Mouse (Mus musculus) regulatory T cell (primary cell): Measurements from ENCODE around the gene Map2k7.

Source experiments
- in situ Hi-C: fragments of 300-600 bp; cut with MboI, MseI; formaldehyde crosslinking; loops from one replicate; pipeline ENCODE4 v1.15.1; 2025; ENCODE audit warnings: high pct_unique_total_duplicates

Gene Map2k7

DNA sequence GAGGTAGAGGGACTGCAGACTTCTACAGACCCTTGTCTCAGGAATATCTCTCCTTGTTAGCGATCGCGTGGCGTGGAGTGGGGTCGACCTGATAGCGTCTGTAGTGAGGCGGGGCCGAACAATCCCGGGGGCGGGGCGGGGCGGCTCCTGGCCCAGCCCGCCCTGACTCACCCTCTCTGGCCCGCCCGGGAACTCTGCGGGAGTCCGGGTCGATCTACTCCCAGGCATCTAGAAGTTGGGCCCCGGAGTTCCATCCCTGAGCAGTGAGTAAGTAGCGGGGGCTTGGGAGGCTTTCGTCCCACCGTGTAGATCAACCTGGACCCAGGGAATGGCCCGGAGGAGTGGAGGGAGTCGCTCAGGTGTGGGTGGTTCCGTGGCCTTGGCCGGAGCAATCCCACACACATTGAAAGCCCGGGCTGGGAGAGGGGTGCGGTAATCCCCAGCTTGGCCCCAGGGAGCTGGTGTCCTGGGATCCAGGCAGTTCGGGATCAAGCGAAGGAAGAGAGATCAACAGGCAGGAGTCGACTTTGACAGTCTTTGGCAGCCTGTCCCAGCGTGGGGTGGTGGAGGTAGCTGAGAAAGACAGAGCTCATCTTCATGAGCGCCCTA is 11.7 kb upstream of the Map2k7 start, which contains the start of gene Lrrc8e:
Gene Lrrc8e (plus strand): TSS at position 89 of the 609 bp plus-strand sequence.
- in situ Hi-C loops = no loop called here

- in situ Hi-C loops = no loop called here
Measured at GRCm38 (mm10) chr8:4227919-4228318, 10.6 kb upstream of the Map2k7 start.

- in situ Hi-C loops = no loop called here
Measured at GRCm38 (mm10) chr8:4229784-4230183, 8.8 kb upstream of the Map2k7 start.

DNA sequence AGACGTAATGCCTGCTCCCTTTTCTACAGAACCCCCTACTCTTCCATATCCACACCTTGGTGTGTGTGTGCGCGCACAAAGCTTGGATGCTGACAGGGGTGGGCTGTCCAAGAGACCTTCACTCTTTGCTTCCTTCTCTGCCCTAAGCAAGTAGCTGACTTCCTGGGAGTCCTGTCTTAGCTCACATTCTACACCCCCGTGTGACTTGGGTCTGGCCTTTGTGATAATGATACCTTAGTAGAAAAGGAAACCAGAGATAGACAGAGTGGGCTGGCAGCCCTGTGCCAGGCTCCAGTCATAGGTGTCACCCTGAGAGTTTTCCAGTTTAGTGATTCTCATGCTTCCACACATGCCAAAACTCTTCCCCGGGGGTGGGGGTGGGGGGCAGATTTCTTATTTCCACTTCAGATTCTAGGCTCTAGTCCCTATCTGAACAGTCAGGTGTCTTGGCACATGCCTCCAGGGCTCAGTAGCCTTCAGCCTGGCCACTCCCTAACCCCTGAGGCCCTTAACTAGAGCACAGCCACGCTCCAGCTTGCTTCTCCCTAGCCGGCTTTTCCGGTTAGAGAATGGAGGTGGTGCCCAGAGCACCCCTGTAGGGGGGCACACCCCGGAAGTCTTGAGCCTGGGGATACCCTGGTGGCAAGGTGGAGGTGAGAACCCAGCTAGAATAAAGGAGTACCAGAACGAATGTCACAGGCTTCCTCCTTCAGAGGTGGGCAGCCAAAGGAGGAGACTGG is 7.8 kb upstream of the Map2k7 start:
- in situ Hi-C loops = no loop called here

- in situ Hi-C loops = no loop called here
Measured at GRCm38 (mm10) chr8:4237814-4238433, 616 bp upstream of the Map2k7 start.

DNA sequence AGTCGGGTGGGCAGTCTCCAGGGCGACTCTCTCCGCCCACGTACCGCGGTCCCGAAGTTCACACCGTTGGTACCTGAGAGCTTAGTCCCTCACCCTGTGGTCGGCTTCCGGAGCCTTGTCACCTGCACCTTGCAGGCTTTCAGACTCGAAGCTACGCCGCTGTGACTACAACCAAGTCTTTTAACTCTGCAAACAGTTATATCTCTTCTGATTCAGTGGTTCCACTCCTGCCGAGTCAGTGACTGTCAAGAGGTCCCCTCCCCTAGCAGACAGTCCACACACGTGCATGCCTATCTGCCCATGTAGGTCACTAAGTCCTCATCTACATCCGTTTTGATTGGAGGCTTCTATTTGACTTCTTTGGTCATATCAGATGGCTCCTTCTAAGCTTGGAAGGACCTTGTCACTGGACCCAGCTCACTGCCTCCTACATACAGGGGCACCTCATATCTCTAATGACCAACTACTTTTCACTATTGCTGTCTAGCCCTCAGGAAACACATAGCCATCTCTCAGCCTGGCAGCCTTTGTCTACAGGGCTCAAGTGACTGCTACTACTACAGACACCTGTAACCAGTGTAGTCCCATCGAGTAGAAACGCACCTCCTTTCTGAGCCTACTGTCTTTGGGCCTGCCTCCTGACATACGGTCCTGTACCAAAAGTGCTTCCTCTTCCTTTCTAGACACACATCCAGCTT is 802 bp downstream of the Map2k7 start:
- in situ Hi-C loops = no loop called here

DNA sequence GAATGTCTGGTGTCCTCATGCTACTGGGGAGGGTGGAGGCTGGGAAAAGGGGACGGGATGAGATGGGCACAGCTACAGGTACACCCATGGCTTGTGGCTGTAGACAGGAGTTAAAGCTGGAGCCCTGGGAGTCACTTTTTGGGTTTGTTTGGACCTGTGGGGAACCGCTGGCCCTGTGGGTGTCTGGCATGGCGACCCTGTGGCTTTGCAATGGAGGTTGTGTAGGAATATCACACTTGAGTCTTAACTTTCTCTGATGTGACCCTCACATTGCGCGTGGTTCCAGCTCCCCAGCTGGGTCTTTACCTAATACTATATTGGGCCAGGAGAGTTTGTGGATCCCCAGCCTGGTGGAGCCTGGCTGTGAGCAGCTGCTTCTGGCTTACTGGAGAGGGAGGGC is 6.5 kb downstream of the Map2k7 start:
- in situ Hi-C loops = no loop called here

DNA sequence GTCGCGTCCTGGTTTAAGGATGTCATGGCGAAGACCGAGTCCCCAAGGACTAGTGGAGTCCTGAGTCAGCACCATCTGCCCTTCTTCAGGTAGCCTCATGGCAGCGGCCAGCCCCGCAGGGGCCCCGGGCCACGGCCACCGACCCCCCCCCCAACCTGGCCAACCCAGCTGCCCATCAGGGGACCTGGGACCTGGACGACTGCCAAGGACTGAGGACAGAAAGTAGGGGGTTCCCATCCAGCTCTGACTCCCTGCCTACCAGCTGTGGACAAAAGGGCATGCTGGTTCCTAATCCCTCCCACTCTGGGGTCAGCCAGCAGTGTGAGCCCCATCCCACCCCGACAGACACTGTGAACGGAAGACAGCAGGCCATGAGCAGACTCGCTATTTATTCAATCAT is 7.2 kb downstream of the Map2k7 start:
- in situ Hi-C loops = no loop called here

- in situ Hi-C loops = no loop called here
Measured at GRCm38 (mm10) chr8:4247241-4247640, 8.7 kb downstream of the Map2k7 start.

- in situ Hi-C loops = no loop called here
Measured at GRCm38 (mm10) chr8:4247951-4248540, 9.5 kb downstream of the Map2k7 start, which contains the start of gene Tgfbr3l. Tgfbr3l (plus strand) TSS chr8:4248214.

GRCm38 (mm10) chr8:4249213-4249612 is 10.7 kb downstream of the Map2k7 start:
- in situ Hi-C loops = no loop called here

GRCm38 (mm10) chr8:4250306-4250970 is 11.9 kb downstream of the Map2k7 start:
- in situ Hi-C loops = loop anchor here (10.0 kb wide), 1 partner anchor 756 kb away; the partner anchor contains the start of gene Zfp358

DNA sequence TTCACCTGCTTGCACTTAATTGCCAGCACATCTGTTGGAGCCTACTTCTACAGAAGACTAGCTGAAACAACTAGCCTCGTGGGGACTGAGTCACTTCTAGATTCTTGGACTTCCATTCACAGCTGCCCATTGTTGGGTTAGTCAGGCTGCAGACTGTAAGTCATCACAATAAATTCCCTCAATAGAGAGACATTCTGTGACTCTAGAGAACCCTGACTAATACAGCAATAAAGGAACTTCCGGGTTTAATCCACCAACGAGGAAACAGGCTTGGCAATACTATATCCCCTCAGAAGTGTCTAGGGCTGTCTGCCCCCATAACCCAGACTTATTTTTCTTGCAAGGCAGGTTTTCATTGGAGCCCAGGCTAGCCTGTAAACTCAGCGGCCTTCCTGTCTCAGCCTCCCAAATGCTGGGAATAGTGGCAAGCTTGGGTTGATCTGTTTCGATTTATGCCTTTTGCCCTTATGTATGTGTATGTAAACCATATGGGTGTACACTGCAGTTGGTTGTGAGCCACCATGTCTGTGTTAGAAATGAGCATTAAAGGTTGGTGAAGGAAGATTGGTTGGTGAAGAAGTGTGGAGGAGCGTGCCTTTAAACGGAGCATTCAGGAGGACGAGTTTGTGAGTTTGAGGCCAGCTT is 13.7 kb downstream of the Map2k7 start:
- in situ Hi-C loops = loop anchor here (10.0 kb wide), 1 partner anchor 757 kb away; the partner anchor contains the start of gene Zfp358

- in situ Hi-C loops = loop anchor here (10.0 kb wide), 1 partner anchor 758 kb away; the partner anchor contains the start of gene Zfp358
Measured at GRCm38 (mm10) chr8:4252934-4253841, 14.6 kb downstream of the Map2k7 start, which contains the start of gene Snapc2. Snapc2 (plus strand) TSS chr8:4253080.

DNA sequence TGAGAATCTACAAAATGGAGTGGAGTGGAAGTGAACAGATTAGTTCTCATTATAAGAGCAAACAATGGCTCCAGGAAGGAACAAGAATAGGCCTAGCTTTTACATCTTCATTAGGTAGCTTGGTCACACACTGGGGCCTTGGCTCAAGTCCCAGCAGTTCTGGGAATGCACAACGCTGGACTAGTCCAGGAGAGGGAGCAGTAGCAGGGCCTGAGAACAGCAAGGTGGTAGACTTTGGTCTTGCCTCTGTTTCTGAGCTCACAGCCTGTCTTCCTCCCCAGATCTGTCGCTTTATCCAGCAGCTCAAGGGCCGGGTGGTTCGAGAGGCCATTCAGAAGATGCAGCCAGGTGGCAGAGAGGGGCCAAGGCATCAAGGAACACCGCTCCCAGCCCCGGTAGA is 15.5 kb downstream of the Map2k7 start:
- in situ Hi-C loops = loop anchor here (10.0 kb wide), 1 partner anchor 759 kb away; the partner anchor contains the start of gene Zfp358

GRCm38 (mm10) chr8:4255471-4255870 is 16.9 kb downstream of the Map2k7 start:
- in situ Hi-C loops = loop anchor here (5.0 to 10.0 kb wide), 4 partner anchors 67 to 761 kb away; partner anchors contain the start of genes Evi5l and Zfp358

- in situ Hi-C loops = loop anchor here (5.0 to 10.0 kb wide), 4 partner anchors 65 to 762 kb away; partner anchors contain the start of genes Evi5l and Zfp358
Measured at GRCm38 (mm10) chr8:4256911-4257310, 18.4 kb downstream of the Map2k7 start.

DNA sequence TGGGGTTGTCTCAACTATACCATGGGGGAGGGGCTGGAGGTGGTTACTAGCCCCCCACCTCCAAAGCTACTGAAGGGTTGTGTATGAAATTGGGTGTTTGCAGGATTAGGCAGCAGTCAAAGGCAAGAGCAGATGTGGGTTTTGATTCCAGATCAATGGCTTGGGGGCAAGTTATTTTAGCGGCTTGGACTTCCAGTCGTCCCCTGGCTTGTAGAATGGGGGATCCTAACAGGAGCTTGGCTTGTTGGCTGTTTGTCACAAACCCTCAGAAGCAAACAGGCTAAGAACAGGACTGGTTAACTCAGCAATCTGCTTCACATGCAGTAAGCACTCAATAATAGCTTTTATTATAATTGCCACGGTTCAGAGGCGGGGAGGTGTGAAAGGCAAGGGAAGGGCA is 18.8 kb downstream of the Map2k7 start:
- in situ Hi-C loops = loop anchor here (5.0 to 10.0 kb wide), 4 partner anchors 65 to 763 kb away; partner anchors contain the start of genes Evi5l and Zfp358

- in situ Hi-C loops = loop anchor here (5.0 to 10.0 kb wide), 4 partner anchors 64 to 763 kb away; partner anchors contain the start of genes Evi5l and Zfp358
Measured at GRCm38 (mm10) chr8:4258233-4258632, 19.7 kb downstream of the Map2k7 start.
